In genomic region chr11:97450305-97450922, GRCm38 (mm10) we compare ENCODE assay signal across 8 mouse cellular contexts. TPM values are rescaled to one million over a fixed set of nuclear protein-coding genes. Genes with fewer than 3 reads are reported as not detected.
DNase-seq lines count a peak whose midpoint lies in the region; ATAC-seq and TF ChIP-seq lines count a peak whose summit lies in the region.

No protein-coding gene starts in this region.

- 27% methylated on average over 10 of the region's 10 CpGs for WGBS in embryonic facial prominence, embryonic 11.5 days
- 31% methylated on average over 10 of the region's 10 CpGs for WGBS in lung, adult 2 months
- WGBS in stomach, embryonic 15.5 days, result 29% methylated on average over 10 of the region's 10 CpGs

- H3K4me2 ChIP-seq in embryonic facial prominence, embryonic 11.5 days (ENCODE audit: low read depth, low read length), result peak overlapping the region; percentile 71
- peak overlapping the region; percentile 62 for H3K4me2 ChIP-seq in stomach, embryonic 15.5 days

- TF ChIP-seq POLR2A in lung, adult 2 months (IDR thresholded peaks at IDR 0.05; ENCODE audit: borderline replicate concordance, extremely low read depth, low read depth, low read length), result peak; percentile 34; the same call in 1 of the 2 replicates

- no peaks in the 10 kb centered on the region for H3K27me3 ChIP-seq in G1E (ENCODE audit: insufficient read depth, low read length)
- no peaks in the 10 kb centered on the region for H3K27me3 ChIP-seq in embryonic facial prominence, embryonic 11.5 days (ENCODE audit: control insufficient read depth, insufficient read depth, low read length)
- H3K27me3 ChIP-seq in stomach, embryonic 15.5 days (replicated peaks), result no peaks in the 10 kb centered on the region

- H3K4me1 ChIP-seq in G1E (ENCODE audit: insufficient read depth, low read depth, low read length), result peaks cover 72% of the 10 kb centered on the region
- H3K4me1 ChIP-seq in embryonic facial prominence, embryonic 11.5 days (ENCODE audit: control insufficient read depth, insufficient read depth, low read length), result peaks cover 16% of the 10 kb centered on the region
- peaks cover 13% of the 10 kb centered on the region for H3K4me1 ChIP-seq in lung, adult 2 months (ENCODE audit: control insufficient read depth, insufficient read depth, low read length)
- peaks cover 33% of the 10 kb centered on the region for H3K4me1 ChIP-seq in stomach, embryonic 15.5 days

- H3K27ac ChIP-seq in embryonic facial prominence, embryonic 11.5 days (replicated peaks; ENCODE audit: low read depth, low read length), result peak overlapping the region; percentile 47; the same call in 1 of the 2 replicates
- H3K27ac ChIP-seq in stomach, embryonic 15.5 days, result peak overlapping the region; percentile 76

- H3K36me3 ChIP-seq in G1E (replicated peaks), result peaks cover 82% of the 10 kb centered on the region
- peaks cover 2% of the 10 kb centered on the region; the same call in 1 of the 2 replicates for H3K36me3 ChIP-seq in embryonic facial prominence, embryonic 11.5 days (replicated peaks; ENCODE audit: control insufficient read depth, insufficient read depth, low read depth, low read length)
- H3K36me3 ChIP-seq in stomach, embryonic 15.5 days, result peaks cover 45% of the 10 kb centered on the region

- H3K9me3 ChIP-seq in G1E (replicated peaks), result no peaks in the 10 kb centered on the region
- H3K9me3 ChIP-seq in embryonic facial prominence, embryonic 11.5 days (replicated peaks; ENCODE audit: control insufficient read depth, low read length), result no peaks in the 10 kb centered on the region
- H3K9me3 ChIP-seq in stomach, embryonic 15.5 days, result no peaks in the 10 kb centered on the region

- H3K4me3 ChIP-seq in G1E (ENCODE audit: low read depth, low read length), result peak overlapping the region; percentile 71
- H3K4me3 ChIP-seq in embryonic facial prominence, embryonic 11.5 days (ENCODE audit: low read depth, low read length), result peak overlapping the region; percentile 38
- peak overlapping the region; percentile 53 for H3K4me3 ChIP-seq in lung, adult 2 months (replicated peaks; ENCODE audit: extremely low read depth, low read depth, low read length)
- peak overlapping the region; percentile 43 for H3K4me3 ChIP-seq in stomach, embryonic 15.5 days (replicated peaks)

- DNase-seq in gastrocnemius, postnatal 14 days, result peak; percentile 58
- no peak for DNase-seq in gastrocnemius, adult 18-20 months (ENCODE audit: low spot score)
- no peak for DNase-seq in G1E (ENCODE audit: low spot score)
- DNase-seq in embryonic facial prominence, embryonic 11.5 days (ENCODE audit: low spot score), result no peak
- peak; percentile 71 to 76 for DNase-seq in heart, postnatal 10 days
- no peak for DNase-seq in lung, adult 2 months
- DNase-seq in retina, embryonic 14.5 days (ENCODE audit: low spot score), result no peak

- intact Hi-C loops in gastrocnemius, postnatal 14 days (cut with DNase I; ENCODE audit: low total_unique reads), result no loop called here
- intact Hi-C loops in heart, postnatal 10 days (cut with DNase I), result no loop called here

- peak overlapping the region; percentile 52 for H3K9ac ChIP-seq in embryonic facial prominence, embryonic 11.5 days (replicated peaks; ENCODE audit: low read length)
- H3K9ac ChIP-seq in stomach, embryonic 15.5 days, result no peak overlapping the region; the same call in 1 of the 2 replicates

- ATAC-seq in G1E (ENCODE audit: extremely low read depth, insufficient number of reproducible peaks, low FRiP score, poor library complexity, severe bottlenecking), result no peak
- peak; percentile 34; the same call in 1 of the 2 replicates for ATAC-seq in embryonic facial prominence, embryonic 11.5 days (replicated peaks; ENCODE audit: insufficient number of reproducible peaks, low FRiP score, low TSS enrichment, low read depth)
- ATAC-seq in stomach, embryonic 15.5 days (ENCODE audit: insufficient read depth, low FRiP score, low read depth), result no peak

- no peak for TF ChIP-seq CTCF in G1E (IDR thresholded peaks at IDR 0.05; ENCODE audit: low read depth, low read length)
- no peak for TF ChIP-seq CTCF in lung, adult 2 months (IDR thresholded peaks at IDR 0.05; ENCODE audit: insufficient read depth, low read length)

RNA-seq across cellular contexts. Expression of gene Arhgap23, which starts 35.1 kb away (rescaled TPM):
- 10 to 100 TPM; 10.5 to 12.2 TPM for total RNA-seq in gastrocnemius, postnatal 14 days (2021)
- total RNA-seq in gastrocnemius, adult 18-20 months (2021), result 1 to 10 TPM; 4.8 to 7.5 TPM
- 8.5 and 17.9 TPM in 2 replicates for total RNA-seq in G1E (2014; fragmentation: Nextera tagmentation)
- total RNA-seq in G1E (2017), result 2.4 and 4.4 TPM in 2 replicates
- 18.6 and 21.9 TPM in 2 replicates for polyA plus RNA-seq in G1E (2012)
- polyA plus RNA-seq in embryonic facial prominence, embryonic 11.5 days (2014; fragmentation: Nextera tagmentation; extraction: Ambion mirVana), result 3.1 and 4.2 TPM in 2 replicates
- total RNA-seq in heart, postnatal 10 days (2021), result 10 to 100 TPM; 34.4 to 34.7 TPM
- polyA plus RNA-seq in lung, adult 2 months (2012; rRNA removed), result 74.3 and 90.6 TPM in 2 replicates
- 6.1 and 6.2 TPM in 2 replicates for polyA plus RNA-seq in stomach, embryonic 15.5 days (2015; fragmentation: Nextera tagmentation; extraction: Ambion mirVana)

RNA-seq across cellular contexts. Expression of gene 4933428G20Rik, which starts 49.7 kb away (rescaled TPM):
- not detected for total RNA-seq in gastrocnemius, postnatal 14 days (2021)
- not detected for total RNA-seq in gastrocnemius, adult 18-20 months (2021)
- total RNA-seq in G1E (2014; fragmentation: Nextera tagmentation), result not detected in 2 replicates
- total RNA-seq in G1E (2017), result not detected in 2 replicates
- not detected in 2 replicates for polyA plus RNA-seq in G1E (2012)
- polyA plus RNA-seq in embryonic facial prominence, embryonic 11.5 days (2014; fragmentation: Nextera tagmentation; extraction: Ambion mirVana), result not detected in 2 replicates
- not detected for total RNA-seq in heart, postnatal 10 days (2021)
- 0.08 TPM in 1 of 2 replicates, not detected in the other for polyA plus RNA-seq in lung, adult 2 months (2012; rRNA removed)
- 0.71 and 0.89 TPM in 2 replicates for polyA plus RNA-seq in stomach, embryonic 15.5 days (2015; fragmentation: Nextera tagmentation; extraction: Ambion mirVana)

Comparison
In these comparisons a context has a peak if more than half of its experiments do, and no peak if none do; other contexts are left out.
1. DNase-seq: peak in gastrocnemius, postnatal 14 days (single experiment) and heart, postnatal 10 days (2 of 2); none in gastrocnemius, adult 18-20 months (single experiment), G1E (single experiment), embryonic facial prominence, embryonic 11.5 days (single experiment), lung, adult 2 months (single experiment) and retina, embryonic 14.5 days (single experiment).
2. Peak in every context shown above with its lines, with median percentiles within 50 percentile points of each other: H3K4me3 ChIP-seq.